Mouse (Mus musculus) T-helper 1 cell (primary cell): ENCODE measurements around the gene Tut1.

Source experiments
- in situ Hi-C: fragments of 300-600 bp; cut with MboI, MseI; formaldehyde crosslinking; loops from one replicate; pipeline ENCODE4 v1.15.1; 2025; ENCODE audit warnings: high pct_unique_total_duplicates

Tut1 gene

GRCm38 (mm10) chr19:8953135-8954039, at the start of gene Tut1:
Gene Tut1 (plus strand): TSS chr19:8953847.
- in situ Hi-C loops: no loop called here

- in situ Hi-C loops: loop anchor here (10.0 kb wide), 1 partner anchor 1874 kb away; the partner anchor contains the start of gene Stip1
Observed at GRCm38 (mm10) chr19:8908531-8908930, 45.1 kb upstream of the Tut1 start.

- in situ Hi-C loops: loop anchor here (10.0 kb wide), 1 partner anchor 1687 kb away; no protein-coding TSS in a partner anchor
Observed at GRCm38 (mm10) chr19:8911810-8912209, 41.8 kb upstream of the Tut1 start.

GRCm38 (mm10) chr19:8914212-8914611, 39.4 kb upstream of the Tut1 start:
- in situ Hi-C loops: loop anchor here (10.0 kb wide), 1 partner anchor 1689 kb away; no protein-coding TSS in a partner anchor

- in situ Hi-C loops: loop anchor here (10.0 kb wide), 1 partner anchor 1694 kb away; no protein-coding TSS in a partner anchor
Observed at GRCm38 (mm10) chr19:8919000-8919399, 34.6 kb upstream of the Tut1 start.

- in situ Hi-C loops: loop anchor here (10.0 kb wide), 1 partner anchor 1695 kb away; no protein-coding TSS in a partner anchor
Observed at GRCm38 (mm10) chr19:8919684-8920072, 34.0 kb upstream of the Tut1 start.

GRCm38 (mm10) chr19:8920073-8920736, 33.4 kb upstream of the Tut1 start, which contains the start of gene B3gat3:
Gene B3gat3 (plus strand): TSS chr19:8920374.
- in situ Hi-C loops: no loop called here

GRCm38 (mm10) chr19:8920836-8921291, 32.8 kb upstream of the Tut1 start:
- in situ Hi-C loops: no loop called here

GRCm38 (mm10) chr19:8921741-8922140, 31.9 kb upstream of the Tut1 start:
- in situ Hi-C loops: no loop called here

- in situ Hi-C loops: no loop called here
Observed at GRCm38 (mm10) chr19:8926766-8927165, 26.9 kb upstream of the Tut1 start.

- in situ Hi-C loops: no loop called here
Observed at GRCm38 (mm10) chr19:8927891-8928525, 25.6 kb upstream of the Tut1 start.

- in situ Hi-C loops: no loop called here
Observed at GRCm38 (mm10) chr19:8928689-8929223, 24.9 kb upstream of the Tut1 start.

- in situ Hi-C loops: no loop called here
Observed at GRCm38 (mm10) chr19:8929224-8930088, 24.2 kb upstream of the Tut1 start, which contains the start of the genes Rom1 and Eml3. Gene Rom1 (minus strand): TSS chr19:8929356. Gene Eml3 (plus strand): TSS chr19:8929552.

- in situ Hi-C loops: no loop called here
Observed at GRCm38 (mm10) chr19:8930117-8930516, 23.5 kb upstream of the Tut1 start.

GRCm38 (mm10) chr19:8930771-8931170, 22.9 kb upstream of the Tut1 start:
- in situ Hi-C loops: no loop called here

- in situ Hi-C loops: no loop called here
Observed at GRCm38 (mm10) chr19:8936736-8937135, 16.9 kb upstream of the Tut1 start.

GRCm38 (mm10) chr19:8940526-8941133, 13.0 kb upstream of the Tut1 start:
- in situ Hi-C loops: no loop called here

- in situ Hi-C loops: no loop called here
Observed at GRCm38 (mm10) chr19:8941136-8941514, 12.5 kb upstream of the Tut1 start.

GRCm38 (mm10) chr19:8941515-8942217, 12.0 kb upstream of the Tut1 start, which contains the start of gene Mta2:
Gene Mta2 (plus strand): TSS chr19:8941875.
- in situ Hi-C loops: no loop called here
